Mouse (Mus musculus) 3134 (cell line): Measurements from ENCODE around the gene Plch2.
"Not testable (repeated sequence)": the region's sequence is repeated elsewhere in the genome, so short reads cannot be mapped to it uniquely, and the experiment has no call there.

ENCODE experiments used
- DNase-seq: peaks from one replicate; pipeline ENCODE4 v3.0.0-alpha.2; 2011; ENCODE audit warnings: low spot score; ENCODE audit not compliant: insufficient read length; ENCODE audit errors: extremely low read depth

Gene Plch2

DNA sequence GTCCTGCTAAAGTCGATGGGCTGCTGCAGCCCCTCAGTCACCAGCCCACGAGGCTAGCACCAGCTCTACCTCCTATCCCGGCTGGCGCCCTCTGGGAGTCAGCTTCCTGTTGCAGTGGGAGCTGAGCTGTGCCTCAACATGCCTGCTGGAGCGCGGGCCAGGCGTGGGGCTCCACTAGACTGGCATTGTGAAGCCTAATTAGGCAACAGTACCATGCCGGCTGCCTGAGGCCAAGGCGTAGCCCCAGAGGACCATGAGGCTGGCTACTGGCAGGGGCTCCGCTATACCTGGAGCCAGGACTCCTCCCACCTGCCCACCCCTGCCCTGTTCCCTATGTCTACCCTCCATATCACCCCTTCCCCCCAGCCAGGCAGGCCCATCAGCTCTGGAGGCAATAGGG lies at the start of gene Plch2:
TSS of gene Plch2 (minus strand) at position 61 of the 400 bp plus-strand sequence.
- DNase-seq, result no peak

DNA sequence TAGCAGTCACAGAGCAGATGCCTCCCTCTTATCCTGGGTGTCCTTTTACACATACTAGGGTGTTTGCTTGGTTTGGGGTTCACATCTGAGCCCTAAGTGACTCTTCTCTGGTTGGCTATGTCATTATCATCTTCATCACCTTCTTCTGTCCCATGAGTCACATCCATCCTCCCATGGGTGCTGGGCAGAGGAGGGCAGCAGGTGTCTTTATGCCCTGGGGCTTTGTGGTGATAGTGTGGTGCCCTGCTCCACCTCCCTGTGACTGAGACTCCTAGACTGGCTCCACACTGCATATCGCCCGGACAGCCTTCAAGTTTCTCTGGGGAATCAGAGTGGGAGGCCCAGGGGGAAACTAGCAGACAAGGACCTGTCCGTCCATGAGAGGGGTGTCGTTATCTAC lies 42.0 kb upstream of the Plch2 start:
- no peak for DNase-seq

DNA sequence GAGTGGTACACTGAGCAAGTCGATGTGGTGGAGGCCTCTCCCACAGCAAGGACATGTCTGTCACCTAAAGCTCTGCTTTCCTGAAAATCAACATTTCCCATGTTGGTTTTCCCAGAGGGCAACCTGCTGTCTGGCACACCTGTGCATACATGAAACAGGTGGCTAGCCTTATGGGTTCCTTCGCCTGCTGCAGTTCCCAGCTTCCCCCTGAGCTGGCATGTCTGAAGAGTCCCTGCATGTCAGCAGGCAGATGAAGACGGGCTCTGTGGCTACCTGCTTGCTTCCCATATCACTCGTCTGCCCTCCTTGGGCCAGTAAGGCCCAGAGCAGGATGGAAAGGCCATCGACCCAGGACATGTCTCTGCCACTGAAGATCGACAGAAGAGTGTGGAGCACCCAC lies 40.9 kb upstream of the Plch2 start:
- no peak for DNase-seq

DNA sequence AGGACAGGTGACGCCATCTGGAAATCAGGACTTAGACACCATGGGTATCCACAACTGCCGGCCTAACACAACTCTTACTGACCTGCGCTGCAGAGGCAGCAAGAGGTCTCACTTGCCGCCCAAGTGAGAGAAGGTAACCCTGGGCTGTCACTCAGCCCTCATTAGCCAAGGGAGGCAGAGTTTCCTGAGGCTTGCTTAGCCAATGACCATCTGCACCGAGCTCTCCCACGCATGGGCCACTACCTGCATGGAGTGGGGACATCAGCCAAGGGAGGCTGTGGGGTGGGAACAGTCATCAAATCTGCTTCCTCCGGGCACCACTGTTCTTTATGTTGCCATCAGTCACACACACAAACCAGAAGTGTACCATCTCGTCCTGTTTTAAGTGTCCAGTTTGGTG lies 39.4 kb upstream of the Plch2 start:
- DNase-seq, result no peak

DNA sequence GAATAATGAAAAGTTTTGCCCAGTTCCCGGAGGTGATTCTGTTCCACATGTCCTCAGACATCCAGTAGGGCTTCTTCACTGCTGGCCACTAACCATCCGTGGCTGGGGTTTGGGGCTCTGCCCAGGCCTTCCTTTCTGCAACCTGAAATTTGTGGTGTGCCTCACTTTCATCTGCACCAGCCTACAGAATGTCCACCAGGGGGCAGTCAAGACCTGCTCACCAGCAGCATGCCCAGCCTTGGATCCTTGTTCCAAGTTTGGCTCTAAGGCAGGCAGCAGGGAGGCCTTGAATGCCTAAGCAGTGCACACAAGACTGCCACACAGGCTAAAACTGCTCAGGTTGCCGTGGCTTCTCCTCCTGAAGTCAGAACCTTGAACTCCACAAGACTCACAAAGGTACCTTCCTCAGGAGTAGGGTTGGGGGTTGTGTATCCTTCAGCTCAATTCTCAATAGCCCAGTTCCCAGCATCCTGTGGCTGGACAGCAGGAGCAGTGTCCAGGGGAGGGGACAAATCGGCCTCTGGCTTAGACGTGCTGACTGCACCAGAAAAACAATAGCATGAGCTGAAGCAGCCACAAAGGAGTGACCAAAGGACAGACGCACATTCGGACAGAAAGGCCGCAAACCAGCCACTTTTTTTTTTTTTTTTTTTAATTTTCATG lies 38.8 kb upstream of the Plch2 start:
- DNase-seq, result peak; percentile 60

DNA sequence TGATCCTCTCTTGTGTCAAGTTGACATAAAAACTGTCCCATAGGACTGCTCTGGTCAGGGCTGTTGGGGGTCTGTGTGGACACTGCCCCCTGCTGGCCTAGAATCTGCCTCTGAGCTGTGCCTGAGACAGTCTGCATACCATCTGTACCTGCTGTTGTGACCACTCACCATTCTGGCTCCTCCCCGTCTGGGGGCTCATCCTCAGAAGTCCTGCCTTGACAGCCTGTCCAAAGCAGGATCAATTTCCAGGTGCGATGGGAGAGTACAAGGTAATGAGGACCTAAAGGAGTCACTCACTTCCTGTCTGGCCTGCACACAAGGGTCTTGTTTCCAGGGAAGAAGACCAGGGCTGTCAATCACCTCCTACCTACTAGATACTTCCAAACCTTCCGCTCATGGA lies 38.0 kb upstream of the Plch2 start:
- DNase-seq, result no peak

DNA sequence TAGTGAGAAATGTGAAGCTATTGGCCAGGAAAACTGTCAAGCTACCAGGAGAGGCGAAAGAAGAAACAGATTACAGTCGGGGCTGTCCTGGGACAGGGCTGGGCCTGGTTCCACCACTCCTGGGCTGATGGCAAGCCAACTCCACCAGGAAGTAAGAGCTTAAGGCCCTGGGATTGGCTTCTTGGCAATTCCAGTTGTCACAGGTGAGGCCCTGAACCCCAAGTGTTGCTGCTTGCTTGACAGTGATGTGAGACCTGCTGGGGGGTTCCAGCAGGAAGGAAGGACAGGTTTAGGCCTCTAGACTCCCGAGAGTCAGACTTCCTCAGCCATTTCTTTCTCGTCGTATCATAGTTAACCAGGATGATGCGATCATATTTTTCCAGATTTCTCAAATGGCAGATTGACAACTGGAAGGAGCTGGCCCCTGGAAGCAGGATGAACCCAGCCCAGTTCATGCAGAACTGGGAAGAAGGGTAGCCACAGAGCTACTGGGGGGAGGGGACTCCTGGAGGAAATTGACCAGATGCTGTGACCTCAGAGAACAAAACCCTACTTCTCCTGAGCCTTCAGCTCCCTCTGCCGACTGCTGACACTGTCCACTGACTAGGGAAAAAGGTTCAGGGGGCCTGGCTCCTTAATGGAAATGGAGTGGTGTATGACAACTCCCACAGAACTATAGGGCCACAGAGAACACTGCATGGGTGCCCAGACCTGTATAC lies 37.0 kb upstream of the Plch2 start:
- DNase-seq, result no peak

DNA sequence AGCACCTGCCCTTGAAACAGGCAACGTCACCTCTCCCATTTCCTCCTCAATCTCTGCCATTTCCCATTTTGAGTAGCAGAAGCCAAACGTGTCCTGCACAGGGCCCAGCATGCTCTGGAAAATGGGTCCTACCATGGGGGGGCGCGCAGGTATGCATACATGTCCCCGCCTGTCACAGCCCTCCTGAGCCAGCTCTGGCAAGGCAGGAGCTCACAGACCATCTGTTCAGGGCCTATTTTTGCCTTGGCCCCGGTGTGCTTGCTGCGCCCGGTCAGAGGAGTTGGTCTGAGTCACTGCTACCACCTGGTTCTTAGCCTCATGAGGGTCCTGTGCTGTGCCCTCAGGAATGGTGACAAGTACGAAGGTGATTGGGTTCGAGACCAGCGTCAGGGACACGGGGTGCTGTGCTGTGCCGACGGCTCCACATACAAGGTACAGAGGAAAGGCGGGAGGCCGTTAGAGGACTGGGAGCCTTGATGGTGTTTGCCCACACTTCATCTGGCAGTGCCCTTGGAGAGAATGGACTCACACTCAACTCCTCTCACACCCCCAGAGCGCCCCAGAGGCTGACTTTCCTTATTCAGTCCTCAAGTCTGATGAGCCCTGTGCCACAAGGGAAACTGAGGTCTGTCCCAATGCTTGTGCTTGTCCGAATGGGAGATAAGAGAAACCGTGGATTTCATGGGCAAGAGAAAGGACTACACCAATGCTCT lies 36.3 kb upstream of the Plch2 start:
- DNase-seq, result no peak

DNA sequence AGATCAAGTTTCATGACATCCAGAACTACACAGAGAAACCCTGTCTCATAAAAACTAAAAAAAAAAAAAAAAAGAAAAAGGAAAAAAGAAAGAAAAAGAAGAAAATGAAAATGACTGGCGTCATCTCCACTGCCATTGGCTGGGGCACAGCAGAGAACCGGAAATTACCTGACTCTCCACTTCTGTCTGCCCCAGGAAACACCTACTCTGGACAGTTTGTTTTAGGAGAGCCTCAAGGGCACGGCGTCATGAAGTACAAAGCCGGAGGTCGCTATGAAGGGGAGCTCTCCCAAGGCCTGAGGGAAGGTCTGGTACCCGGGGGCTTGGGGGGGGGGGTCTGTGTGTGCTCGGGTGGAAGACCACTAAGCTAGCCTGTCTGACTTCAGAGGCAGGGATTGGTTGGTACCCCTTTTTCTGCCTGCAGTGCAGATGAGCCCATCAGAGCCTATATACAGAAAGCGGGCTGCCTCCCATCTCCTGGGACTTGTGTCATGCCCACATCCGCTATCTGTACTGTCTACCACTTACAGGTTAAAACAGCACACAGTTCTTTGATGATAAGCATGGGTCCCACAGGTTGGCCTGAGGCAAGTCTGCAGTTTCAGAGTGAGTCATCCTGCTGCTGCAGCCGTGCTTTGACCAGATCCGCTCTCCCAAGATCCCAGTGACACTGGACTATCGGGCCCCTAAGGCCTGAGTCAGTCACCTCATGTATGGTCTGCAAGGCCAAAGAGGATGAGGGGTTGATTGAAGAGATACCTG lies 34.3 kb upstream of the Plch2 start:
- DNase-seq, result no peak

DNA sequence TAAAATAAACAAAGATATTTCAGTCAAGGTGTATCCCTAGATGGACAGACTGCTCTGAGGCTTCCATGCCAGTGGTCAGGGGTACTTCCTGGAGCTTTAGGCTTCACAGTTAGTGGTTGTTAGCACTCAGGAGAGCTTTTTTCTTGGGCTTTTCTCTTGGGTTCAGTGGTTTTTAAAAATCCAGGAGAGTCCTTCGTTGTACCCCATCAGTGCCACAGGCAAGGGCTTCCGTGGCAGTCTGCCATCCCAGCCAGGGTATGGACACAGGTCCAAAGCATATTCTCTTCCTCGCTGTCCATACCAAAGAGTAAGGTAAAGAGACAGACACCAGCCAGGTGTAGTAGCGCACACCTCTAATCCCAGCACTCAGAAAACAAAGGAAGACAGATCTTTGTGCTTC lies 33.6 kb upstream of the Plch2 start:
- DNase-seq, result no peak

DNA sequence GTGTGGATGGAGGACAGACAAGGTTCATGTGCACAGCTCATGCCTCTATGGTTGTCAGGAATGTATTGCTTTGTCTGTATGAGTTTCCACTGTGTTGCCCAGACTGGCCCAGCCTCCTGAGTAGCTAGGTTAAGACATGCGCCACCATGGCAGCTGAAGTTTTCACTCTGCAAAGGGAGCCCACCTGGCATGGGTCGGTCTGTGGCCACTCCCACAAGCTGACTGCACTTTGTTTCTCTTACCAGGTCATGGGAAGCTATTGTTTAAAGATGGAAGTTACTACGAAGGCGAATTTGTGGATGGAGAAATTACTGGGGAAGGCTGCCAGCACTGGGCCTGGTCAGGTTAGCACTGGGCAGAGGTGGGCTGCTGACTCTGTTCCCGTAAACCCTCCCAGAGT lies 32.7 kb upstream of the Plch2 start:
- no peak for DNase-seq

DNA sequence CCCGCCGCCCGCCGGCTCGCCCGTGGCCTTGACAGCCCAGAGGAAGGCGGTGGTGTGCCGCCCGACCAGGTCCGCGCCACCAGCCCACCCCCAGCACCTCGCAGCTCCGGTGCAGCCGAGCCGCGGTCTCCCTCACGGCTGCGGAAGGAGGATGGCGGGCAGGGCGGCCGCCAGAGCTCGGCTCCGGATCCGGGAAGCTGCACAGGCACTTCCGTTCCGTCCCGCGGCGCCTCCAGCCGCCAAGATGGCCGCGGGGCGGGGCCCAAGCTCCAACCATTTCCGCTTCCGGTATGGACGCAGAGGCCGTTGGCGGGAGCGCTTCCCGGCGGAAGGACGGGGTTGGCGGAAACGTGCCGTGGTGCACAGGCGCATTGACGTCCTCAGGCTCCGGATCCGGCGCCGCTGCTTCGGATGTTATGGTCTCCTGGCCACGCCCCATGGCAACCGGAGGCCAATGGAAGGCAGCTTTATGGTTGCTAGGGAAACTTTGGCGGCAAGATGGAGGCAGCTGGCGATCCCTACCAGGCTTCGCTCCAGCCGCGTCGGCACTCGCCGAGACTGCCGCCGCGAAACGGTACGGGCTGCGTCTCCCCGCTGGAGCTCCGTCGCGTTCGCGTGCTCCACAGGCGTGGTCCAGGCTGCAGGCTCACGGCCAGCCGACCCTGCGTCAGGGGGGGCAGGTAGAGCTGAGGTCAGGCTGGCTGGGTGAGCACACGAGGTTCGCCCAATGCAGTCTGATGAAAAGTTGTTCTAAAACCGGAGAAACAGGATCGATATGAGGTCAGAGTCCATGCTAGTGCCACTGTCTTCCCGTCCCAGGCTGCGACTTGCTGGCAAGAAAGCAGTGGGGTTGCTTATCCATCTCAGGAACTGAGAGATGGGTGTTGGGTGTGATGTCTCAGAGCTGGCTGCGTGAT lies 29.8 kb upstream of the Plch2 start, which contains the start of the genes Rer1 and Morn1:
TSS of gene Rer1 (minus strand) at position 275 of the 917 bp plus-strand sequence.
TSS of gene Morn1 (plus strand) at position 470 of the 917 bp plus-strand sequence.
- DNase-seq, result peak; percentile 96

DNA sequence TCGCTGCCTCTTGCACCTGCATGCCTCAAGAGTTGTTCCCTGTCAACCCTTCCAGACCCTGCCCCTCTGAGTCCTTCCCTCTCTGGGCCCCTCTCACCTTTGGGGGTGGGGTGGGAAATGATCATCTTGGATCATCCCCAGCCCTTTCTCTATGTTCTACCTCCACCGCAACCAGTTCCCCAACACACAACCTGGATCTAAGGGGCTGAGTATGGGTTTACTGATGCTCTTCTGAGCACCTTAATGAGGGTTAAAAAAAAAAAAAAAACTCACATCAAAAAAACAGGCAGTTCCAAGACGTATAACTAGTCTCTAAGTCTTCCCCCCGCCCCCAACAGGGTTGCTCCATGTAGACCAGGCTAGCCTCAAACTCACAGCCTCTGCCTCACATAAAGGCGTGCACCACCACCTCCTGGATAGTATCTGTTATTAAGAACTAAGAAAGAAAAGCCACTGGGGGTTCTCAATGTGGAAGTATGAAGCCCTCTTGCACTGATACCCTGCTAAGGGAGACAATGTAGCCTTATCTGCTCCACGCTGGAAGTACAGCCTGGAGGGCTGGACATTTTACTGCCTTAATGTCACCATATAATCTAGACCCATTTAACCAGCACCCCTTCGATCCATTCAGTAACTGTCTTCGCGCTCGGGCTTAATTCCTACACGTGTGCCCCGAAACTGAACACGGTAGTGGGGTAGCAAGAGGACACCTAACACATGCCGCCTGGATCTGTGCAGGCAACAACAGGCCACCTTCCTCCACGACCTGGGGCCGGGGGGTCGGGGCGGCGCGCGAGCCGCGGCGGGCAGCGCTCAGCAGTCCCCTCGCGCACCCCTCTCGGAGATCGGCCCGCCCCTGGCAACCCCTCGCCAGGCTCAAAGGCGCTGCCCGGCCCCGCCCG lies 28.9 kb upstream of the Plch2 start:
- no peak for DNase-seq

DNA sequence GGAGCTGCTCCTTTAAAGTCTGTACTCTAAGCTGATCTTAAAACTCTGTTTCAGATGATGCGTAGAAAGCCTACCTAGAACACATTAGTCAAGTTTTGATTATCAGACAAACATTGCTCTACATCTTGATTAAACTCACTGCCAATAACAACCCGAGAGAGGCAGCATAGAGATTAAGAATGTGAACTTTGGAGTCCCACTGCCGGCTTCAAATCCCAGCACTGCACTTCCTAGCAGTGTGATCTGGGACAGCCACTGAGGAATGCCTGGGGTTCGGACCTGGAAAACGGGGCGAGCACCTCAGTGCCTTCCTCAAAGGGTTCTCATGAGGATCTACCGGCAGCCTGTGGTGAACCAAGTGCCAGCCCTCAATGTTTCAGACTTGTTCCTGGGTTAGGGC lies 27.8 kb upstream of the Plch2 start:
- DNase-seq, result no peak

DNA sequence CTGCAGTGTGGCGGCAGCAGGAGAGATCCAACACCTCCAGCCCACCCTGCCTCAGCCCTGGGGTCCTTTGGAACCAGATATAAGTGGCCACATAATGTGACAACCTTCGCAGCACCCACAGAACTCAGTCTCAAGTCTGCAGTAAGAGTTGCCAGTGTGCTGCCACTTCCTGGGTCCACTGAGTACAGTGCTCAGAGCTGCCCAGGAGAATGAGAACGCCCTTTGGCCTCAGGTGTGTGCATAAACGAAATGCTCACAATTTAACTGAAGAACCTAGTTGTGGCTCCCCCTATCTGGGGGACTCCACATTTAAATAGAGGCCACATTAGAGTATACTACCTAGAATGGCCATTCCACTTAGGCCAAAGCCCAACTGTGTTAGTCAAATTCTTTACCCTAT lies 27.0 kb upstream of the Plch2 start:
- no peak for DNase-seq

DNA sequence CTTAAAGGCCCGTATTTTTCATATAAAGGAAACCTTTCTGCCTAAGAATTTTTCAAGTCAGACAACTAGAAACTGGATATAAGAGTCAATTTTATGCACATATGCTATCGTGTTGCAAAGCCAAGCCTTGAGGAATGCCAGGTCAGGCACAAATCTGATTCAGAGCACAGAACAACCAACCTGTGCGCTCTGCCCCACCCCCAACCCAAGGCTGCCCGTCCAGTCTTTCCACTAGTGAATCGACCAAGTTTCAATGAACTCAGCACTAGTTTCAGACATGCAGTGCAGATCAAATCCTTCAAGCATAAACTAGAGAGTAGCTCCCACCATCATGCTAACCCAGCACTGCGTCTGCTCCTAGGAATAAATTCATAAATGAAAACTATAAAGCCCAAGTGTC lies 23.1 kb upstream of the Plch2 start:
- no peak for DNase-seq

DNA sequence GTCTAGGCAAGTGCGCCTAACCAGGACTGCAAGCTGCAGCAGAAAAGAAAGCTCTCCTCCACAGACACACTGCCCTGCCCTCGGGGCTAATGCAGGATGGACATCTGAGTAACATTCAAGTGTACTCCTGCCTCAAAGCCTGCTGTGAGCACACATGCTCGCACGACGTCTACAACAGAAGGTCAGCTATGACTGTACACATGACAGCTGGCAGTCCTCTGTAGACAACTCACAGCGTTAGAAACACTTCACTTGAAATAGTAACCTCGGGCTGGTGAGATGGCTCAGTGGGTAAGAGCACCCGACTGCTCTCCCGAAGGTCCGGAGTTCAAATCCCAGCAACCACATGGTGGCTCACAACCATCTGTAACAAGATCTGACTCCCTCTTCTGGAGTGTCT lies 22.2 kb upstream of the Plch2 start:
- DNase-seq, result not testable (repeated sequence)

DNA sequence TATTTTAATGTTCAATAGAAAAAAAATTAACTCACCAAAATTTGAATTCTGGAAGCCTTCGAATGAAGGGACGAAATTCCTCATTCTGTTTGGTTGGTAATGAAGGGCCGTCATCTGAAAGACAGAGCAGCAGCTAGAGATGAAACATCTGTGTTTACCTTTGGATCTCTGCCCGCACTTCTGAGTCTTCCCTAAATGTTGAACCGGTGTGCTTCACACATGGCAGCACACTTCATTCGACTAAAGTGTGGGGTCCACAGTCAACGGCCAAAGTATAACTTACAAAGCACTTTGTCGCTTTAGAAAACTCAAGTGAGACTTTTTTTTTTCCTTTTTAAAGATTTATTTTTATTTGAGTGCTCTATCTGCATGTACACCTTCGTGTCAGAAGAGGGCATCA lies 20.1 kb upstream of the Plch2 start:
- no peak for DNase-seq

DNA sequence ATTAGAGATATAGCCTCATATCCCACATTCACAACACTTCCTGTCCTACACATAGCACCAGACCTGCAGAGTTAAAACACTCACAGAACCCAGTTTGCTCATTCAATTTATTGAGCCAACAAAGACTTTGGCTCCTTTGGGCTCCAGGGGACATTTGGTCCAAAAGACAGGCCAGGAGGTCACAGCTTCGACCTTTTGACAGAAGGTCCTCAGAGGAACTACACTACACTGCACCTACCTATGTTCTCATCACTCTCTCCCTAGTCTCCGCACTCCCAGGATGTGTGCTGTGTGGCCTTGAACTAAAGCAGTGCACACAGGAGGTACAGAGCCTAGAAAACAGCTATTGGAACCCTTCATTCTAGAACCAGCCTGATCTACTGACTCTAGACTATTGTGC lies 19.2 kb upstream of the Plch2 start:
- no peak for DNase-seq
